41 mouse cellular contexts compared by ENCODE assay signal in the genomic region with DNA sequence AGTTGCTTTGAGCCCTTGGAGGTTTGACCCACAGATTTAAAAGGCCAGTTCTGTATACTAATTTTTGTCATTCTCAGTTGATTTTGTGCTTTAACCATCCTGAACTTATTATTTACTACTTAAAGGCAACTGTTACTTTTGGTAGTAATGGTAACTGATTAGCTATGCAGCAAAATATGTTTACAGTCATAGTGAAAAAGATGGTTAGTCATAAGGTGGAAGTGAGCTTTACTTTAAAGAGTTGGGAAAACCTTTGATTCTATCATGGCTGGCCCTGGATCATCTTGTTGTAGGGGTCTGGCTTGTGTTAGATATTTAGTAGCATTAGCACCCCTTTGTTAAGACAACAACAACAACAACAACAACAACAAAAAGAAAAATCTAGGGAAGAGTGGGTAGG. TPM values are rescaled to one million over a fixed set of nuclear protein-coding genes. Genes with fewer than 3 reads are reported as not detected.
"Had no signal": no experiment of that assay in that cellular context is flagged by ENCODE, and none has a peak within 500 bp of the region (broad histone marks: within the 10 kb centered on the region; RNA-seq: fewer than 3 reads in every experiment).

No protein-coding gene starts in this region.

- H3K9ac ChIP-seq: limb, embryonic 12.5 days; limb, embryonic 13.5 days; limb, embryonic 15.5 days; liver, embryonic 12.5 days; liver, embryonic 13.5 days; liver, embryonic 14.5 days; liver, embryonic 15.5 days; liver, postnatal 0 days; lung, embryonic 14.5 days; lung, embryonic 15.5 days; midbrain, embryonic 12.5 days; midbrain, embryonic 13.5 days; midbrain, embryonic 15.5 days; neural tube, embryonic 12.5 days had no signal

- H3K4me2 ChIP-seq: limb, embryonic 12.5 days; limb, embryonic 13.5 days; limb, embryonic 15.5 days; liver, embryonic 11.5 days; liver, embryonic 12.5 days; liver, embryonic 13.5 days; liver, embryonic 15.5 days; lung, embryonic 14.5 days; lung, embryonic 15.5 days; midbrain, embryonic 11.5 days; midbrain, embryonic 12.5 days; midbrain, embryonic 13.5 days; midbrain, embryonic 15.5 days; neural tube, embryonic 12.5 days had no signal

- H3K27ac ChIP-seq: limb, embryonic 10.5 days; limb, embryonic 12.5 days; limb, embryonic 13.5 days; limb, embryonic 15.5 days; liver, embryonic 12.5 days; liver, embryonic 13.5 days; liver, embryonic 14.5 days; liver, embryonic 15.5 days; lung, embryonic 15.5 days; macrophage; midbrain, embryonic 10.5 days; midbrain, embryonic 12.5 days; midbrain, embryonic 13.5 days; midbrain, embryonic 15.5 days; neural tube, embryonic 12.5 days had no signal

- H3K27me3 ChIP-seq: limb, embryonic 12.5 days; limb, embryonic 13.5 days; limb, embryonic 15.5 days; liver, embryonic 12.5 days; liver, embryonic 13.5 days; liver, embryonic 15.5 days; lung, embryonic 15.5 days; midbrain, embryonic 12.5 days; midbrain, embryonic 13.5 days; midbrain, embryonic 15.5 days; neural tube, embryonic 12.5 days had no signal

- DNase-seq: left cerebral cortex, postnatal 4 days; liver; liver, embryonic 13.5 days; liver, postnatal 0 days; lung, adult 18-20 months; lung, adult 2 months; lung, embryonic 14.5 days; lung, postnatal 10 days; lung, postnatal 14 days; lung, postnatal 36 days; lung, postnatal 4 days; midbrain, embryonic 14.5 days had no signal

- H3K36me3 ChIP-seq: limb, embryonic 10.5 days; limb, embryonic 12.5 days; limb, embryonic 13.5 days; limb, embryonic 15.5 days; liver, embryonic 12.5 days; liver, embryonic 13.5 days; liver, embryonic 15.5 days; lung, embryonic 15.5 days; midbrain, embryonic 10.5 days; midbrain, embryonic 12.5 days; midbrain, embryonic 13.5 days; midbrain, embryonic 15.5 days; neural tube, embryonic 12.5 days had no signal

- H3K4me3 ChIP-seq: limb, embryonic 10.5 days; limb, embryonic 12.5 days; limb, embryonic 13.5 days; limb, embryonic 15.5 days; liver, embryonic 12.5 days; liver, embryonic 13.5 days; liver, embryonic 15.5 days; lung, embryonic 15.5 days; megakaryocyte, embryonic 14.5 days; midbrain, embryonic 10.5 days; midbrain, embryonic 12.5 days; midbrain, embryonic 13.5 days; midbrain, embryonic 15.5 days; myocyte; neural tube, embryonic 12.5 days had no signal

- H3K4me1 ChIP-seq: limb, embryonic 10.5 days; limb, embryonic 12.5 days; limb, embryonic 13.5 days; limb, embryonic 15.5 days; liver, embryonic 12.5 days; liver, embryonic 13.5 days; liver, embryonic 15.5 days; lung, embryonic 15.5 days; midbrain, embryonic 10.5 days; midbrain, embryonic 12.5 days; midbrain, embryonic 13.5 days; midbrain, embryonic 15.5 days; neural tube, embryonic 12.5 days had no signal

- H3K9me3 ChIP-seq: limb, embryonic 10.5 days; limb, embryonic 12.5 days; limb, embryonic 13.5 days; limb, embryonic 15.5 days; liver, embryonic 12.5 days; liver, embryonic 13.5 days; liver, embryonic 15.5 days; lung, embryonic 15.5 days; megakaryocyte, embryonic 14.5 days; midbrain, embryonic 10.5 days; midbrain, embryonic 12.5 days; midbrain, embryonic 13.5 days; midbrain, embryonic 15.5 days; neural tube, embryonic 12.5 days had no signal

RNA-seq across cellular contexts. Expression of a gene that starts 14.1 kb away (rescaled TPM):
- total RNA-seq: liver, adult 2 months; megakaryocyte progenitor cell, adult 5-6 weeks; megakaryocyte, adult 5-6 weeks; megakaryocyte-erythroid progenitor cell, adult 5-6 weeks; midbrain, postnatal 0 days; monocyte, adult 5-6 weeks had no signal
- polyA plus RNA-seq: limb, embryonic 10.5 days; limb, embryonic 11.5 days; limb, embryonic 12.5 days; limb, embryonic 13.5 days; limb, embryonic 15.5 days; liver, adult 2 months; liver, embryonic 11.5 days; liver, embryonic 12.5 days; liver, embryonic 13.5 days; liver, embryonic 15.5 days; liver, postnatal 0 days; lung, adult 2 months; lung, embryonic 14.5 days; lung, embryonic 15.5 days; lung, embryonic 16.5 days; lung, postnatal 0 days; macrophage; midbrain, embryonic 10.5 days; midbrain, embryonic 11.5 days; midbrain, embryonic 12.5 days; midbrain, embryonic 13.5 days; midbrain, embryonic 14.5 days; midbrain, embryonic 16.5 days; midbrain, postnatal 0 days; myocyte; neural tube, embryonic 11.5 days; neural tube, embryonic 12.5 days had no signal

RNA-seq across cellular contexts. Expression of a gene that starts 47.3 kb away (rescaled TPM):
- total RNA-seq: left cerebral cortex, postnatal 4 days; megakaryocyte-erythroid progenitor cell, adult 5-6 weeks; midbrain, postnatal 0 days had no signal
- polyA plus RNA-seq: midbrain, embryonic 11.5 days; midbrain, embryonic 13.5 days; midbrain, embryonic 14.5 days; midbrain, embryonic 15.5 days; midbrain, postnatal 0 days; neural tube, embryonic 11.5 days had no signal
